Mouse (Mus musculus): ENCODE data around the gene Adam10. TPM values are rescaled to one million over a fixed set of nuclear protein-coding genes. Genes with fewer than 3 reads are reported as not detected.

Adam10 gene
- polyA plus RNA-seq, 1 experiment from 2014 or later = 64.7 TPM

DNA sequence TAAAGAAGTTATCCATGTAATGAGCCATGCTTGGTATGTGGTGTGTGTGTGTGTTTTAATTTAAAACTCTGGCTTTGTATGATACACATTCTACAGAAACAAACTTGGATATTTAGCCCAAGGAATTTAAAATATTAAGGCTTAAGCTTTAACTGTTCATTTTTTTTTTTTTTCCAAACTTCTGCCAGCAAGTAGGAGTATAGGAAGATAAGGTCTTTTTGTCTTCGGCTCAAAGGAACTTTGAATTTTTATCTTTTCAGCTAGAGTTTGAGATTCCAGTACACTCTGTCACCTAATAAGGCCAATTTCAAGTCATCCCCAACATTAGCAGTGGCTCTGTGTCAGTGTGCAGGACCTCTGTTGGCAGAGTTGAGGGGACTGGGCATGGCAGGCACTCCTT lies 3.4 kb downstream of the Adam10 start:
- no peak for DNase-seq (ENCODE audit: low spot score)
- Histone ChIP-seq H3K4me1 (ENCODE audit: control insufficient read depth, insufficient read depth, low read length) (peaks cover 7% of the 10 kb centered on the region), H3K4me3 (ENCODE audit: low read depth, low read length) (no peak overlapping the region), H3K4me2 (ENCODE audit: low read depth) (no peak overlapping the region), H3K27ac (ENCODE audit: low read depth, low read length) (no peak overlapping the region), H3K9ac (ENCODE audit: low read length) (no peak overlapping the region), H3K9me3 (ENCODE audit: control insufficient read depth, low read length) (no peaks in the 10 kb centered on the region), H3K36me3 (ENCODE audit: control insufficient read depth, insufficient read depth, low read length) (no peaks in the 10 kb centered on the region), H3K27me3 (ENCODE audit: control insufficient read depth, insufficient read depth, low read length) (no peaks in the 10 kb centered on the region)
- 89% methylated on average over 1 of the region's 1 CpGs for WGBS
- ATAC-seq (ENCODE audit: insufficient read depth, low FRiP score, low TSS enrichment) = no peak

DNA sequence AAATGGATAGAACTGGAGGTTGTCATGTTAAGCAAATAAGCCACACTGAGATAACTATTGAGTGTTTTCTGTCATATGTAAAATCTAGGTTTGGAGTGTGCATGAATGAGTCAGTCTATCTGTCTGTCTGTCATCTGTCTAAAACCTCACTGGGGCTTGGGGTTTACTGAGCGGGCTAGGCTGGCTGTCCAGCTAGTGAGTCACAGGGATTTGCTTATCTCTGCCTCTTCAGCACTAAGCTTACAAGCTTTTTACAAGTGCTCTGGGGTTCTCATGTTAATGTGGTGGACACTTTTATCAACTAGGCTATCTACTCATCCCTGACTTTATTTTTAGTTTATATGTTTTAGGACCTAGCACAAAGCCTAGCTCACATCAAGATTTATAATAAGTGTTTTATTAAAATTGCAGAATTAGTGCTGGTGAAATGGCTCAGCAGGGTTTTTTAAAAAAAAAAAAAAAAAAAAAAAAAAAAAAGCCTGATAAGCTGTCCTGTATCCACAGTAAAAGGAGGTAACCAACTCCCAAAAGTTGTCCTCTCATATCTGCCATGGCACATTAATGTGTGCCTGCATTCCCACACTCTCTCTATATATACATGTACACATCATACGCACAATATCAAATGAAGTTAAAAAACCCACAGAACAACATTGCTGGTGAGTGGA lies 9.6 kb downstream of the Adam10 start:
- H3K27me3 ChIP-seq (ENCODE audit: control insufficient read depth, insufficient read depth, low read length) = no peaks in the 10 kb centered on the region
- no peak overlapping the region for H3K4me3 ChIP-seq (ENCODE audit: low read depth, low read length)
- 92% methylated on average over 2 of the region's 2 CpGs for WGBS
- H3K9me3 ChIP-seq (ENCODE audit: control insufficient read depth, low read length) = no peaks in the 10 kb centered on the region
- DNase-seq (ENCODE audit: low spot score) = no peak
- H3K9ac ChIP-seq (ENCODE audit: low read length) = no peak overlapping the region
- no peak overlapping the region for H3K4me2 ChIP-seq (ENCODE audit: low read depth)
- no peak for ATAC-seq (ENCODE audit: insufficient read depth, low FRiP score, low TSS enrichment)
- H3K4me1 ChIP-seq (ENCODE audit: control insufficient read depth, insufficient read depth, low read length) = no peaks in the 10 kb centered on the region
- no peak overlapping the region for H3K27ac ChIP-seq (ENCODE audit: low read depth, low read length)
- no peaks in the 10 kb centered on the region for H3K36me3 ChIP-seq (ENCODE audit: control insufficient read depth, insufficient read depth, low read length)

DNA sequence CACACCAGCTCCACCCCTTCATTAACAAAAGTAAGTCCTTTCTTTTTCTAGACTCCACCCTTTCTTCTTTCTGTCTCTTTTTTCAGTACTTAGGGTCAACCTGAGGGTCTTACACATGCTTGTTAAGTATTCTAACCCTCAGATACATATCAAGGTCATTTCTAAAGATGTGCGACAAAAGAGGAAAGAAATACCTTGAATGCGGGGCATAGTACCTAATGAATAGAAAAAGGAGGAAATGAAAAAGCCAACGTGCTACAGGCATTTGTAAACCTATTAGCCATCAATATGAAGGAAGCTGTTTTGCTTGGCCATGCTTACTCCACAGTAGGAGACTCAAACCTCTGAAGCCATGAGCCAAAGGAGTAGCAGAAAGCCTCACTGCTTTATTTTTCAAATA lies 11.1 kb downstream of the Adam10 start:
- H3K27ac ChIP-seq (ENCODE audit: low read depth, low read length) = no peak overlapping the region
- no peak for ATAC-seq (ENCODE audit: insufficient read depth, low FRiP score, low TSS enrichment)
- H3K27me3 ChIP-seq (ENCODE audit: control insufficient read depth, insufficient read depth, low read length) = no peaks in the 10 kb centered on the region
- no peaks in the 10 kb centered on the region for H3K9me3 ChIP-seq (ENCODE audit: control insufficient read depth, low read length)
- H3K4me3 ChIP-seq (ENCODE audit: low read depth, low read length) = no peak overlapping the region
- H3K9ac ChIP-seq (ENCODE audit: low read length) = no peak overlapping the region
- H3K4me2 ChIP-seq (ENCODE audit: low read depth) = no peak overlapping the region
- 83% methylated on average over 3 of the region's 3 CpGs for WGBS
- no peak for DNase-seq (ENCODE audit: low spot score)
- H3K36me3 ChIP-seq (ENCODE audit: control insufficient read depth, insufficient read depth, low read length) = no peaks in the 10 kb centered on the region
- no peaks in the 10 kb centered on the region for H3K4me1 ChIP-seq (ENCODE audit: control insufficient read depth, insufficient read depth, low read length)

DNA sequence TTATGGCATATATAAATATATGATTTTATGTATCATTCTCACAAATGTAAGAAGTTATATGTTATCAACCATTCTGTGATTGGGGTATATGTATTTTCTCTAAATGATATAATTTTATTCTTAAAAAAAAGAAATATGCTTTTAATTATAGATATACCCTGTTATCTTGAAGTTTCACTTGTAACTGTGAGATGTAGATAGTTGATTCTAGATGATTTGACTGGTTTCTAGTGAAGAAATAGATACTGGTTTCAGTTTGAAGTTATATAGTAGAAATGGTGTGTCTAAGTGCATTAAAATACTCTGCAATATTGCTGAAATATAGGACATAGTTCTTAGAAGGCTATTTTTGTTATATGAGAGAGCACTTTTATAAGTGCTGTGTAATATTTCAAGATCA lies 11.8 kb downstream of the Adam10 start:
- ATAC-seq (ENCODE audit: insufficient read depth, low FRiP score, low TSS enrichment) (no peak), DNase-seq (ENCODE audit: low spot score) (no peak)
- no peak overlapping the region for H3K4me3 ChIP-seq (ENCODE audit: low read depth, low read length)
- no peaks in the 10 kb centered on the region for H3K36me3 ChIP-seq (ENCODE audit: control insufficient read depth, insufficient read depth, low read length)
- no peak overlapping the region for H3K27ac ChIP-seq (ENCODE audit: low read depth, low read length)
- H3K9ac ChIP-seq (ENCODE audit: low read length) = no peak overlapping the region
- H3K27me3 ChIP-seq (ENCODE audit: control insufficient read depth, insufficient read depth, low read length) = no peaks in the 10 kb centered on the region
- H3K9me3 ChIP-seq (ENCODE audit: control insufficient read depth, low read length) = no peaks in the 10 kb centered on the region
- no peak overlapping the region for H3K4me2 ChIP-seq (ENCODE audit: low read depth)
- no peaks in the 10 kb centered on the region for H3K4me1 ChIP-seq (ENCODE audit: control insufficient read depth, insufficient read depth, low read length)

DNA sequence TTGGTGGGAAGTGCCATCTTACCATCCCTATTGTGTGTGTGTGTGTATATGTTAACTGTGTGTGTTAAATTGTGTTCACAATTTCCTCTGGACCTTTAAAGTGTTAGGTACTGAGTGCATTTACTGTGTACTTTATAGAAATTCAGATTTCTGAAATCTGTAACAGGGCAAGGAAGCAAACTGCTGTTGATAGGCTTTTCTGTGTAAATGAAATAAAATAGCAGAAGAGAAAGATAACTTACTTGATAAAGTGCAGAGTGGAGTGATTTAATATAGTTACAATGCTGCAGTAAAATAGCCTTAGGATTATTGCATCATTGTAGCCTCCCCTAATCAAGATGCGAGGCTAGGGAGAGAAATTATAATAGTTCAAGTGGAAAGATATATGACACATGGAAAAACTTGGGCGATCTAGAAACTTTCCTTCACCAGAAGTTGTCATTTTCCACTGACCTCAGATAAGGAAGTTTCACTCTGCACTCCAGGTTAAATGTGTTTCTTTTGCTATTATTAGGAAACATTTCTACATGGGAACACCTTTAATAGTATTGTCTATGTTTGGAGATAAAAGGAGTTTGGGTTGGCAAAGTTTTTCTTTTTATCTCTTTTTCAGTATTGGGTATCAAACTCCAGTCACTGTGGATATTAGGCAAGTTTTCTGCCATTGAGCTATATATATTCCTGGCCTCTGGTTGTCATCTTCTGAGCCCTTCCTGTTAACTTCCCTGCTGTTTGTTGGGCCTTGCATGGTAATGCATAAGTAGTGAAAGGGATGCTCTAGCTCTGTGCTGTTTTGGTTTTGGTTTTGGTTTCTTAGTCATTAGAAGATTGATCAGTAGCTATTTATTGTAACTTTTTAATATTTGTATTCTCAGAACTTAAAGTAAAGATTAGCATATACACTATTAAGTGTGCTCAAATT lies 13.2 kb downstream of the Adam10 start:
- no peaks in the 10 kb centered on the region for H3K9me3 ChIP-seq (ENCODE audit: control insufficient read depth, low read length)
- H3K27me3 ChIP-seq (ENCODE audit: control insufficient read depth, insufficient read depth, low read length) = no peaks in the 10 kb centered on the region
- H3K36me3 ChIP-seq (ENCODE audit: control insufficient read depth, insufficient read depth, low read length) = no peaks in the 10 kb centered on the region
- H3K27ac ChIP-seq (ENCODE audit: low read depth, low read length) = no peak overlapping the region
- H3K9ac ChIP-seq (ENCODE audit: low read length) = no peak overlapping the region
- DNase-seq (ENCODE audit: low spot score) = no peak
- no peak overlapping the region for H3K4me2 ChIP-seq (ENCODE audit: low read depth)
- H3K4me3 ChIP-seq (ENCODE audit: low read depth, low read length) = no peak overlapping the region
- no peaks in the 10 kb centered on the region for H3K4me1 ChIP-seq (ENCODE audit: control insufficient read depth, insufficient read depth, low read length)
- no peak for ATAC-seq (ENCODE audit: insufficient read depth, low FRiP score, low TSS enrichment)
- 89% methylated on average over 2 of the region's 2 CpGs for WGBS

DNA sequence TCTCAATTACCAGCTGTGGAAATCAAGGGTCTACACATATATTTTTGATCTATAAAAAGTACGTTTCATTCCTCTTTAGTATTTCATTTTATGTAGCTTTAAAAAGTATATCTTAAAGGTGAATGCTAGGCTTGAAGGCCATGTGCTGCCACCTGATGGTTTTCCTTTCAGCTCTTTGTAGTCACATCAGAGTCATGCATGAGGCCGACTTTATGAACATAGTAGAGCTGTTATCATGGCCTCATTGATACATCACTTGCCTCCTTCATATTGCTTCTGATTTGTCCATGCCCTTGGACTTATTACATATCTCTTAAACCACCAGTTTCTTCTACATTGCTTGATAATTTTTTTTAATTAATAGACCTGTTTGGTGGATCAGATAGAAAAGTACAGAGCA lies 16.9 kb downstream of the Adam10 start:
- H3K9ac ChIP-seq (ENCODE audit: low read length) = no peak overlapping the region
- H3K9me3 ChIP-seq (ENCODE audit: control insufficient read depth, low read length) = no peaks in the 10 kb centered on the region
- no peak overlapping the region for H3K27ac ChIP-seq (ENCODE audit: low read depth, low read length)
- no peaks in the 10 kb centered on the region for H3K4me1 ChIP-seq (ENCODE audit: control insufficient read depth, insufficient read depth, low read length)
- no peak overlapping the region for H3K4me2 ChIP-seq (ENCODE audit: low read depth)
- H3K27me3 ChIP-seq (ENCODE audit: control insufficient read depth, insufficient read depth, low read length) = no peaks in the 10 kb centered on the region
- ATAC-seq (ENCODE audit: insufficient read depth, low FRiP score, low TSS enrichment) = no peak
- WGBS = 86% methylated on average over 2 of the region's 2 CpGs
- no peak overlapping the region for H3K4me3 ChIP-seq (ENCODE audit: low read depth, low read length)
- H3K36me3 ChIP-seq (ENCODE audit: control insufficient read depth, insufficient read depth, low read length) = no peaks in the 10 kb centered on the region
- no peak for DNase-seq (ENCODE audit: low spot score)

DNA sequence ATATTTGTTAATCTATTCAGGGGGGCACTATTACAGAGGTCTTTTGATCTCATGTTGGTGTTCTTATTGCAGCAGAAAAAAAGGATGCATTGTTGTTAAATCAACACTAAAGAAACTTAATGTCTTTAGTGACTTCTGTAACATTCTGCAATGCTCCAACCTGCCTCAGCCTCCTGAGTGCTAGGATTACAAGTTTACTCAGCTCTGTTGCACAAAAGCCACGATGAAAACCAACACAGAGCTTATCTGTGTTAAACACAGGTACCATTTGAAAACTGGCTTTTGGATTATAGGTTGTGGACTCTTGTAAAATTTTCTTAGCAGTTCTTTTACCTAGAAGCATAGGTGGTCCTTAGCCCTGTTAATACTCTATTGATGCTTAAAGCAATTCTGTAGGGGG lies 19.3 kb downstream of the Adam10 start:
- ATAC-seq (ENCODE audit: insufficient read depth, low FRiP score, low TSS enrichment) (no peak), DNase-seq (ENCODE audit: low spot score) (no peak)
- Histone ChIP-seq H3K9me3 (ENCODE audit: control insufficient read depth, low read length) (no peaks in the 10 kb centered on the region), H3K4me3 (ENCODE audit: low read depth, low read length) (no peak overlapping the region), H3K9ac (ENCODE audit: low read length) (no peak overlapping the region), H3K27ac (ENCODE audit: low read depth, low read length) (no peak overlapping the region), H3K36me3 (ENCODE audit: control insufficient read depth, insufficient read depth, low read length) (no peaks in the 10 kb centered on the region), H3K4me1 (ENCODE audit: control insufficient read depth, insufficient read depth, low read length) (no peaks in the 10 kb centered on the region), H3K27me3 (ENCODE audit: control insufficient read depth, insufficient read depth, low read length) (no peaks in the 10 kb centered on the region), H3K4me2 (ENCODE audit: low read depth) (no peak overlapping the region)
- WGBS = 85% methylated on average over 1 of the region's 1 CpGs

DNA sequence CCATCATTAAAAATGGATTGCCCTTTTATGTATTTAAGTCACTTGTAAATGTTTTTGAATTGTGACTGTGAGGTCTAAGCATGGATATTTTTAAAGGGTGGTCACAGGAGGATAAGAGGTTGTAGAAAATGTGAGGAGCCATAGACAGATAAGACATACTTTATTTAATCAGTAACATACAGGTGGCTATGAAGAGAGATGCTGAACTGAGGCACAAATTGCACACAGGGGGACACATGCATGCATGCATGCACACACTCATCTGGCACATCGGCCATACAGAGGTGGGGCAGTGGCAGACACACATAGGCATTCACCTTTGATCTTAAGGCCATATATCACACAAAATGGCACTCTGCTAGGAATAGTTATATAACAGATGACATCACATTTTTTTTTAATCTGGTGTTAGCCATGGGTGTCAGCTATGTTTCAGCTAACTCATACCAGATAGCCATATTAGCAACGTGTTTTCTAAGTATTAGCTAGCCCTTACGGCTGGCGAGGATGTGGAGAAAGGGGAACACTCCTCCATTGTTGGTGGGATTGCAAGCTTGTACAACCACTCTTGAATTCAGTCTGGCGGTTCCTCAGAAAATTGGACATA lies 24.9 kb downstream of the Adam10 start:
- no peaks in the 10 kb centered on the region for H3K27me3 ChIP-seq (ENCODE audit: control insufficient read depth, insufficient read depth, low read length)
- no peaks in the 10 kb centered on the region; the same call in 1 of the 2 replicates for H3K36me3 ChIP-seq (ENCODE audit: control insufficient read depth, insufficient read depth, low read length)
- no peak overlapping the region for H3K27ac ChIP-seq (ENCODE audit: low read depth, low read length)
- H3K4me1 ChIP-seq (ENCODE audit: control insufficient read depth, insufficient read depth, low read length) = no peaks in the 10 kb centered on the region
- no peaks in the 10 kb centered on the region for H3K9me3 ChIP-seq (ENCODE audit: control insufficient read depth, low read length)
- no peak overlapping the region for H3K9ac ChIP-seq (ENCODE audit: low read length)
- 89% methylated on average over 5 of the region's 5 CpGs for WGBS
- ATAC-seq (ENCODE audit: insufficient read depth, low FRiP score, low TSS enrichment) (no peak), DNase-seq (ENCODE audit: low spot score) (no peak)
- H3K4me2 ChIP-seq (ENCODE audit: low read depth) = no peak overlapping the region
- H3K4me3 ChIP-seq (ENCODE audit: low read depth, low read length) = no peak overlapping the region
